ENCODE assay signal across 11 mouse cellular contexts in the genomic region with DNA sequence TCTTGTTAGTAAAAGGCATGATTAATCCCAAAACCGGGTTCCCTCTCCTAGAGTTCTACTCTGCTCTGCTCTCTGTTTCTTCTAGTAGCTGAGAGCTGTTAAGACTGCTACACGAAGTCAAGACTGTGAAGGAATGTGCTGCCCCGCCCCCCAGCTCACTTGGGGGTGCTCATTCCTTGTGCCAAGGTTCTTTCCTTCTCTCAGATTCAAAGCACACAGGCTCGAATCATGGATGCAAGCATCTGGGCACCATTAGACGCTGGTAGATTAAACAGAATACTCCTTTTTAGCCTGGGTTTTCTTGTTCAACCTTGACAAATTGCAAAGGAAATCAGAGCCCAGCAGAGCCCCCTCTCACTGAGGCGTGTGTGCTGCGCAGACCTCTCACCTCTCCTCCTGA.
DNase-seq lines count a peak whose midpoint lies in the region; ATAC-seq lines count a peak whose summit lies in the region.
"Had no signal": no experiment of that assay in that cellular context is flagged by ENCODE, and none has a peak within 500 bp of the region (broad histone marks: within the 10 kb centered on the region; RNA-seq: fewer than 3 reads in every experiment).

No protein-coding gene starts in this region.

- intact Hi-C loops in left cerebral cortex, postnatal 4 days (cut with DNase I) = no loop called here

- no peak overlapping the region for H3K4me3 ChIP-seq in embryonic facial prominence, embryonic 11.5 days (ENCODE audit: low read depth, low read length)
- no peak overlapping the region for H3K4me3 ChIP-seq in limb, embryonic 15.5 days
- H3K4me3 ChIP-seq in intestine, embryonic 16.5 days (ENCODE audit: low read length) = no peak overlapping the region
- H3K4me3 ChIP-seq: stomach, embryonic 15.5 days had no signal

- WGBS in embryonic facial prominence, embryonic 11.5 days = 17% methylated on average over 7 of the region's 7 CpGs
- WGBS in limb, embryonic 15.5 days = 20% methylated on average over 7 of the region's 7 CpGs
- WGBS in intestine, embryonic 16.5 days = 28% methylated on average over 7 of the region's 7 CpGs

- no peaks in the 10 kb centered on the region for H3K4me1 ChIP-seq in embryonic facial prominence, embryonic 11.5 days (ENCODE audit: control insufficient read depth, insufficient read depth, low read length)
- peaks cover 10% of the 10 kb centered on the region for H3K4me1 ChIP-seq in limb, embryonic 15.5 days
- no peaks in the 10 kb centered on the region for H3K4me1 ChIP-seq in intestine, embryonic 16.5 days (ENCODE audit: control insufficient read depth, insufficient read depth, low read length)
- H3K4me1 ChIP-seq: stomach, embryonic 15.5 days had no signal

- no peak overlapping the region for H3K4me2 ChIP-seq in embryonic facial prominence, embryonic 11.5 days (ENCODE audit: low read depth, low read length)
- no peak overlapping the region for H3K4me2 ChIP-seq in limb, embryonic 15.5 days
- no peak overlapping the region for H3K4me2 ChIP-seq in intestine, embryonic 16.5 days (ENCODE audit: low read depth, low read length)
- H3K4me2 ChIP-seq: stomach, embryonic 15.5 days had no signal

- peak; percentile 11 for DNase-seq in left cerebral cortex, postnatal 4 days
- no peak for DNase-seq in left cerebral cortex, adult 8-10 months (ENCODE audit: low spot score in 2 of 2)
- DNase-seq in embryo, embryonic 10 days (ENCODE audit: low spot score) = peak; percentile 34
- peak; percentile 82 for DNase-seq in embryonic facial prominence, embryonic 11.5 days (ENCODE audit: low spot score)
- DNase-seq: gastrocnemius, postnatal 25 days; lung, postnatal 36 days; right cerebral cortex, adult 18-20 months had no signal

- peak; percentile 68 for ATAC-seq in embryonic facial prominence, embryonic 11.5 days (replicated peaks; ENCODE audit: insufficient number of reproducible peaks, low FRiP score, low TSS enrichment, low read depth)
- no peak for ATAC-seq in limb, embryonic 15.5 days (ENCODE audit: insufficient number of reproducible peaks, low FRiP score, low TSS enrichment, low read depth)
- no peak for ATAC-seq in intestine, embryonic 16.5 days
- no peak for ATAC-seq in inflammation-experienced regulatory T-cells, adult 6 months

- H3K9me3 ChIP-seq in embryonic facial prominence, embryonic 11.5 days (replicated peaks; ENCODE audit: control insufficient read depth, low read length) = no peaks in the 10 kb centered on the region
- no peaks in the 10 kb centered on the region for H3K9me3 ChIP-seq in limb, embryonic 15.5 days
- no peaks in the 10 kb centered on the region for H3K9me3 ChIP-seq in intestine, embryonic 16.5 days (ENCODE audit: control insufficient read depth, low read length)
- H3K9me3 ChIP-seq: stomach, embryonic 15.5 days had no signal

- H3K27me3 ChIP-seq in embryonic facial prominence, embryonic 11.5 days (ENCODE audit: control insufficient read depth, insufficient read depth, low read length) = no peaks in the 10 kb centered on the region
- no peaks in the 10 kb centered on the region for H3K27me3 ChIP-seq in limb, embryonic 15.5 days
- no peaks in the 10 kb centered on the region for H3K27me3 ChIP-seq in intestine, embryonic 16.5 days (replicated peaks; ENCODE audit: control insufficient read depth, insufficient read depth, low read length)
- H3K27me3 ChIP-seq: stomach, embryonic 15.5 days had no signal

- no peak overlapping the region for H3K27ac ChIP-seq in embryonic facial prominence, embryonic 11.5 days (replicated peaks; ENCODE audit: low read depth, low read length)
- H3K27ac ChIP-seq in limb, embryonic 15.5 days = 0 out of 2 replicates have a peak overlapping the region, but pooled peaks have one; percentile 51
- no peak overlapping the region for H3K27ac ChIP-seq in intestine, embryonic 16.5 days (ENCODE audit: low read length)
- H3K27ac ChIP-seq: stomach, embryonic 15.5 days had no signal

- H3K9ac ChIP-seq in embryonic facial prominence, embryonic 11.5 days (replicated peaks; ENCODE audit: low read length) = no peak overlapping the region
- no peak overlapping the region for H3K9ac ChIP-seq in limb, embryonic 15.5 days
- no peak overlapping the region for H3K9ac ChIP-seq in intestine, embryonic 16.5 days (ENCODE audit: low read depth, low read length)
- H3K9ac ChIP-seq: stomach, embryonic 15.5 days had no signal

- no peaks in the 10 kb centered on the region for H3K36me3 ChIP-seq in embryonic facial prominence, embryonic 11.5 days (replicated peaks; ENCODE audit: control insufficient read depth, insufficient read depth, low read depth, low read length)
- no peaks in the 10 kb centered on the region for H3K36me3 ChIP-seq in limb, embryonic 15.5 days
- no peaks in the 10 kb centered on the region for H3K36me3 ChIP-seq in intestine, embryonic 16.5 days (ENCODE audit: control insufficient read depth, insufficient read depth, low read length)
- H3K36me3 ChIP-seq: stomach, embryonic 15.5 days had no signal

Comparison
In these comparisons a context has a peak if more than half of its experiments do, and no peak if none do; other contexts are left out.
1. DNase-seq: peak in left cerebral cortex, postnatal 4 days (single experiment), embryo, embryonic 10 days (single experiment) and embryonic facial prominence, embryonic 11.5 days (single experiment); none in left cerebral cortex, adult 8-10 months (0 of 2).